Mouse (Mus musculus) yolk sac, embryonic 10.5 days (tissue): Measurements from ENCODE around the gene Bcl11a.
A peak's percentile ranks its signal among the peaks of the same experiment; 100 is the strongest.

Experiments
- DNase-seq: peaks from one replicate; pipeline ENCODE4 v3.0.0-alpha.2; 2017; ENCODE audit warnings: low spot score

Bcl11a gene

GRCm38 (mm10) chr11:24077795-24078705, at the start of gene Bcl11a:
Bcl11a (plus strand) TSS chr11:24078056.
- DNase-seq, result peak; percentile 81

DNA sequence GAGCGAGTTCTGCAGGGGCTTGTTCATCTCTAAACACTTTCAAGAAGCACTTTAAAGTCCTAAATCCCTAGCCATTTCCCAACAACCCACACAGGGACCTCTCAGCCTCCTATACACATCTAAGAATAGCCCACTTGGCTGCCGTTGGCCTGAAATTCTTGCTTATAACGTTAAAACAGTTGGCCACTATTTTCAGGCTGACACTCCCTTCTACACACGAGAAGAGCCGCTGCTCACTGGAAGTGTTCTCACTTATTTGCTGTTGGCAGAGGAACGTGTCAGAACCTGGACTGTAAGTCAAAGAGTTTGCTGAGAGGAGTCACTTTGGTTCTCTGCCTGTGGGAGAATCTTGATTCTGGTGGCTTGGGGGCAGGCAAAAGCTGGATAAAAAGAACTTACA, 33.8 kb upstream of the Bcl11a start:
- no peak for DNase-seq

DNA sequence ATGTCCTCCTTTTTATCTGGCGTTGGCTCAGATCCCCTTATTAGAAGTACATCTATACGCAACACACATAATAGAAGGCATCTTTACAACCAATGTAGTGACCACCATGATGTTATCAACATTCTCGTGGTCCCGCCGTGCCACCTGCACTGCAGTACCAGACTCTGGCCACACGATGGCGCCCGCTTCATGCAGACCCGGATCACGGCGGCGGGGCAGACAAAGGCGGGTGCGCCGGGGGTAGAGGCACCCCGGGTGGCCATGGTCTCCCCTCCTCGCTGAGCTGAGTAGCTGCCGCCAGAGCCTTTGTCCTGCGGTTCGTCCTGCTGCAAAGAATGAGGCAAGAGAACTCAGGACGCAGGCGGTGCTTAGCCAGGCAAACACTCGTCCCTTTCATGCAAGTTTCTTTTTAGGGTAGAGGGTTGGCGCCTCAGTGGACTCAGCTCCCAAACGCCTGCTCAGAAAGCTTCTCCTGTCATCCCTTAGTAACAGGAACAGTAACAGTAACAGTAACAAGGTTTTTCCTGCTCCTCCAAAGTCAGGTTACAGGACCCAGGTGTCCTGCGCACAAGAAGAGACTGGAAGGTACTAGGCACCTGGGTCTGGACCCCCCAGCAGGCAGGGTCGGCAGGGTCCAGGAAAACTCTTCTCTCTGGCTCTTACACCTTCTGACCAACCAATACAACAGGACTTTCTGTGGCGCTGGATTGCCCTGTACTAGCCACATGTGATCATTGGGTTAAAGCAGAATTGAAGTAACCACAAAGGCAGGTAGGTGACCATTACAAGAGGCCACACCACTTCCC, 28.4 kb upstream of the Bcl11a start:
- DNase-seq, result peak; percentile 50

GRCm38 (mm10) chr11:24050032-24050757, 27.7 kb upstream of the Bcl11a start:
- DNase-seq, result no peak

DNA sequence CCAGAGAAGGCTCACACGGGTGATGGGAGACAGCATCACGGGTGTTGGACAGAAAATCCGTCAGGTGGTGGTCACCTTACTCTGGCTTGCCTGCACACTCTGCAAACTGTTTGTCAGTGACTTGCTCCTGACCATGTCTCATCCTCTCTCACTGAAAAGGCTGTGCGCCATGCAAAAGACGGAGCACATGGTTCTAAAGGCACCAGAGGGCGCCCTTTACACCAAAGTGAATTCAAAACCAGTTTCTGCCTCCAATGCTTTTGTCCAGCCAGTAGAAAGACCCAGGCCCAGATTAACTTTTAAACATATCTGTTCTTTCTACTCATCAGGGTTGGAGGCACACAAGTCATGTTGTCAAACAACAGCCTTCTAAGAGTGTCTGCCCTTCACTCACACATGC, 25.0 kb upstream of the Bcl11a start:
- DNase-seq, result no peak

- no peak for DNase-seq
Observed at GRCm38 (mm10) chr11:24059137-24059536, 18.7 kb upstream of the Bcl11a start.

DNA sequence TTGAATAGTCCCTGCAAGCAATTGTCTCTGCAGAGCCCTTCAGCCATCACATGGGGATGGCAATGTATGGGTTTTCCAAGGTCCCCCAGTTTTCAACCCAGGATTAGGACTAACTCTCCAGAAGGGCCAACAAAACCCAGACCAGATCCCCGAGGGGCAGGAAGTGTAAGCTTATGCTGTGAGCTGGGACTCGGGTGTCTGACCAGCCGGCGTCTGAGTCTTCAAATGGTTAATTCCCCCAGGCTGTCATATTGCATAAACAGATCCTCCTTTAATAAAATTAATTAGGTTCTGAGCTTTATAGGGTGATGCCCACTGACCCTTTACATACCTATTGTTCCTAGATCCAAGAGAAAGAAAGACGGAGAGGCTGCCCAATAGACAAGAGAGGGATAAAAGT, 17.4 kb upstream of the Bcl11a start:
- no peak for DNase-seq

DNA sequence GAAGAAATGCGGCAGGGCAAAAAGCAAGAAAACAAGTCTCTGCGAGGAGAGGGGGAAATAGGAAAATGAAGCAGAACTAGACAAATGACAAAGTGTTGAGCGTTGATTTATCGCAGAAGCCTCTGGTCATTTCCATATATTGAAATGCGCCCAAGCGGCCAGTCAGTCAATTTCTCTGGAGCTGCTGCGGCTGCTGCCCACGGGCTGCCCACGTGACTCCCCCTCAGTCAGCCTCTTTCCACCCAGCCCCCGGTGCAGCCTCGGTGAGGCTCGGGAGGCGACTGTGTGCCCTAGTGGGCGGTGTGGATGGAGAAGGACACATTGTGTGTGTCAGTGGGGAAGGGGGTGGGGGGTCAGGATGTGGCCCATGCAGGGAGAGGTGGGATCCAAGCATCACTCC, 16.0 kb upstream of the Bcl11a start:
- DNase-seq, result no peak

- no peak for DNase-seq
Observed at GRCm38 (mm10) chr11:24062495-24063096, 15.3 kb upstream of the Bcl11a start.

GRCm38 (mm10) chr11:24064221-24064620, 13.6 kb upstream of the Bcl11a start:
- no peak for DNase-seq

DNA sequence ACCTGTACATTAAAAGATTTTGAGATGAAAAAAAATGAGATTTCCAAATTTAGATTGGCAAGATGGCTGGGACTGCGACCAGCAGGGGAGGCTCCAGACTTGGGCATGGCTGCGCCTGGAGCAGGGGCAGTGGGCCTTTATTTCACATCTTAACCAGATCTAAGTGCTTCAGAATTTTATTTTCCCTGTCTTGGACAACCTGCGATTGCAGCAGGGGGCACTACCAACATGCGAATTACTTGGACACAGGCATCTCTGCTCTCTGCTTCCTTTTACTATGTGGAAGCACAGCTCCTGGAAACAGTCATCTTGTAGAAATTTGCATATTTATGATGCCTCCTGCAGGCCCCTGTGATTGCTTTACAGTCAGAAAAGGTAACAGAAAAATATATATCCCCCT, 12.5 kb upstream of the Bcl11a start:
- DNase-seq, result no peak

DNA sequence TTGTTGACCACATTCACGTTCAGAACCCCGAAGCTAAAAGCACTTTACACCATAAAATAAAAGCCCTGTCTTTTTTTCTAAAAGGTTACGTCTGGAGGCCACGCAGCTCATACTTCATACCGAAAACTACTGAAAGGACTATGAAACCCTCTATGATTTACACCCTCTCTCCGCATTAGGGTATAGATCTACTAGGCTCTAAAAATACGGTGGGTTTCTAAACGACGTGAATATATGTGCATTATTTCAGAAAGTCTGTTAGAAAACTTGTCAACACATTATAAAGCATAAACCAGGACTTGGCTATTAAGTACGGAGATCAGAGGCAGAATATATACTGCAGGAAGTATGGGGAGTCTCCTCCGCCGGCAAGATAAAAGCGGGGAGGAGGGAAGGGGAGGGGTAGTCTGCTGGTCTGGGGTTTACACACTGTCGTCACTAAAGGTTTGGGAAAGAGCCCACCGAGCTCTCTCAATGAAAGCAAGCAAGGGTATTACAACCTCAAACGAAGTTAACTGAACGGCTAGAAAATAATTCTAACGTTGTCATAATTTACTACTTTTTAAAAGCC, 3.8 kb upstream of the Bcl11a start:
- DNase-seq, result peak; percentile 24

DNA sequence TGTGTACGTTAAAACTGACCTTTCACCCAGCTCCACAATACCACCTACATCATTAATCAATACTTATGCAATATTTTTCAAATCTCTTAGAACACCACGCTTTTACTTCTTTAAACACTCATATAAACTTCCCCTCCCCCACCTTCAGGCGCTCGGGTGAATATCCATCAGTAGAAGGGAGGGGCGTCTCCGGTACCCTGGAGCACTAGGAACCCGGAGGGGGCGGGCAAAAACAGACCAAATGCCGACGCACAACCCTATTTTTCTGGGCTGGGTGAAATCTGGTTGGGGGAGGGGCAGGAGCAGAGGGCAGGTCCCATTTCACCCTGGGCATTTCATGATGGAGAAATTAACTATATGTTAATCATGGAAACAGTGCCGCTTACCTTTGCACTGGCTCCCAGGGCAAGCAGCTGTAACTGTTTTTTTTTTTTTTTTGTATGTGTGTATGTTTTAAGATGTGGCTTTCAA, 3.2 kb upstream of the Bcl11a start, which contains the start of gene A830031A19Rik:
TSS of gene A830031A19Rik (minus strand) at position 421 of the 471 bp plus-strand sequence.
- DNase-seq, result no peak

DNA sequence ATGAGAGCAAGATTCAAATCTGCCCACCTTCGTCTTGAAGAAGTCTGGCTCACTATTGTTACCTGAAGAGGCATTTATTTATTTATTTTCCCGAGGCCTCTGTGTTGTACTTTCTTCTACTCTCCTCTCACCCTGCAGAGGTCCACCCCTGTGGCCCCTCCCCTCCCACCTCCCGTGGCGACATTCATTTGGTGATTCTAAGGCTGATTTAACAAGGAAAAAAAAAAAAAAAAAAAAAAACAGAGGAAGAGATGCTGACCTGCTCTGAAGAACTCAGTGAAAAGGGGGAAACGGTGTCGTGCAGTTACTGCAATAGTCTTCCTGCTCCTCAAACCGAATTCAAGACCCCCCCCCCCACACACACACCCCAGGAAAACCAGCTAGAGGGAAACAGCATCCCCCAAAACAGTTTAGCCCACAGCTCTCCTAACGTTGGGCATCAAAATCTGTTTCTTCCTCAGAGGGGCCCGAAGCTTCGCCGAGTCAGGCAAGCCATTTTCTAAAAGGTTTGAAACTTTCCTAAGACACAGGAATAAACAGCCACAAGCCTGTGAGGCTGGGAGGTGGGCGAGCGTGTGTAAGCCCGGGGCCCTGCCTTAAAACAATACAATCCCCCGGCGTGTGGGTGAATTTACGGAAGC, 2.2 kb upstream of the Bcl11a start:
- DNase-seq, result no peak

DNA sequence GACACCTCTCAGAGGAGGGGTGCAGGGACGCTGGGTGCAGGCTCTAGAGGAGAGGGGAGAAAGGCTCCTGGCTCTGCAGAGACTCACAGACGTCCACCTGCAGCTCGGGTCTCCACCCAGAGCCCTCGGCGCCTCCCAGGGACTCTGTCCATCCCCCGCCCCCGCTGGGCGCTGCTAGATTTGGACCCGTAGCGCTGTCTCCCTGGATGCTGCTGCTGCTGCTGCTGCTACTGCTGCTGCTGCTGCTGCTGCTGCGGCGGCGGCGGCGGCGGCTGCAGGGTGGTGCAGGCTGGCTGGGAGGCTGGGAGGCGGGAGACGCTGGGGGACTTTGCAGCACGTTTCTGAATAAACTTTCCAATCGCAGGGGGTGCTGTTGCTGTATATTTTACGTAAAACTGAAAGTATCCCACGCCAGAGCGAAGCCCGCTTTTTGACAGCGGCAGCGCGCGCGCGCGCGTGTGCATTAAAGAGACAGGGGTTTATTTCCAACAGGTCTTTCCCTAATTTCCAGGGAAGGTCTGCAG, 1.7 kb upstream of the Bcl11a start:
- peak; percentile 66 for DNase-seq

DNA sequence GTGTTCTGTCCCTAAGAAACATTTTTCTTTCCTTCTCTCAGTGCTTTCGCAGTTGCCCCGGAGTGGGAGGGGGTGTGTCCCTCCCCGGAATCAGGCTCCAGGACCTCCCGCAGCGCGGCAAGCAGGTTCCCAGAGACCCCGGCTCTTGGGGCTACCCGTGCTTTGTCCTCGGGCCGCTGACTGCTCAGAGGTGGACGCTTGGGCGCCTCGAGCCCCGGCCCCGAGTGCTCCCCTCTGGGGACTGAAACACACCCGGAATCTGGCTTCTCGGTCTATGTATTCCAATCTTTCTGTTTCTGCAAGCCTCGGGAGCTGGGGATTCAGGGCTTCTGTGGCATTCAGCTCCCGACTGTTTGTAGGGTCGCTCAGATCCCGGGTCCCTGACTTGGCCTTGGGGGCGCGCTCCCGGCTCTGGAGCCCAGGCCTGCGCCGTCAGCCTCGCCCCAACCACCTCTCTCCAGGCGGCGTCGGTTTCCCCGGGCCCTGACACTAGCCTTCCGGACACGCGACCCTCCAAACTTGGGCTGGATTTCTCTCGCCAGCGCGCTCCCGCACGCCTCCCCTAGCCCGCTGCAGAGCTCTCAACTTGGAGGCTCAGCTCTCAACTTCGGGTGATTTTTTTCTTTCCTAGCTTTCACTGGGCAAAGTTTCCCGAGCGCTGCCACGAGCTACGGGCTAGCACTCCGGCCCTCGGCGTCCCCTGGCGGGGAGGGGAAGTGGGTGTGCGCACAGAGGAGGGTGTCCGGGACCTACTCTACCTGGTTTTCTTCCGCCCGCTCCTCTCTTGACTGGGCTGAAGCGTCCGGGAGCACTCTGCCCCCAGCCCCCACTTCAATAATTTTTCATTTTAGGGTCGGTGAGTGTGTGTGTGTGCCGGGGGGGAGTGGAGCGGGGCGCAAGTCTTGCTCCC, 780 bp upstream of the Bcl11a start:
- DNase-seq, result peak; percentile 55

- DNase-seq, result no peak
Observed at GRCm38 (mm10) chr11:24078706-24079316, 955 bp downstream of the Bcl11a start.

GRCm38 (mm10) chr11:24079392-24080391, 1.8 kb downstream of the Bcl11a start:
- DNase-seq, result peak; percentile 29
